Mouse (Mus musculus): Measurements from ENCODE around the gene Hspa1b.
A peak's percentile ranks its signal among the peaks of the same experiment; 100 is the strongest.
"Not testable (repeated sequence)": the region's sequence is repeated elsewhere in the genome, so short reads cannot be mapped to it uniquely, and the experiment has no call there.

Hspa1b gene

DNA sequence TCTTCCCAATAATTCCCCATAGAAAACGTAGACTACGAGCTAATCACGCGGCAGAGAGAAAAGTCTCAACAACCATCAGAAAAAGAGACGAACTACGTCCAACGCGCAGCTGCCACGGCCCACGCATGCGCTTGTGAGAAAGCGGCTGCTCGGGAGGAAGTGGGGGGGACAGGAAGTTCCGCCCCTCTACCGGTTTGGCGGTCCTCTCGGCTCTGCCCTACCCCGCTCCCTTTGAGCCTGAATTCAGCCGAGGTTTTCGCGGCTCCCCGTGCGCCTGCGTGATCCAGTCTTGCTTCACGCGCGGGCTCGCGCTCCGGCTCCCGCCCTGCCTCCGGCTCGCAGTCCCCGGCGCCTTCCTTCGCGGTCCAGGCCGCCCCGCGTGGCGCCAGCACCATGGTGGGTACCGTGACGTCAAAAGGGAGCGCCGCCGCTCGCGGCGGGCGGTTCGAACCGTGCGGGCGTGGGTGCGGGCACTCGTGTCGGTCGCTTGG, 22.7 kb upstream of the Hspa1b start, which contains the start of gene Lsm2:
Gene Lsm2 (plus strand): TSS at position 173 of the 491 bp plus-strand sequence.
- DNase-seq (ENCODE audit: low spot score in 2 of 2) = peak; percentile 81 to 89

DNA sequence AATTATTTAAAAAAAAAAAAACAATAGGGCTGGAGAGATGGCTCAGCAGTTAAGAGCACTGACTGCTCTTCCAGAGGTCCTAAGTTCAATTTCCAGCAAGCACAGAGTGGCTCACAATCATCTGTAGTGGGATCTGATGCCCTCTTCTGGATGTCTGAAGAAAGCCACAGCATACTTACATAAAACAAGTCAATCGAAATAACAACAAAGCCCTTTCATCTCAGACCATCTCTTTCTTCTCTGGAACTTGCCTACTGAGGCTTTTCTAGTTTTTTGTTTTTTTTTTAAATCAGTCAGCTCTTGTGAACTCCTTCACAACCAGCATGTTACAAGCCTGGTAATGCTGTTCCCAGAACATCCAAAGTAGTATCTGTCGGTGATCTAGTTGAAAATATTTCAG, 21.6 kb upstream of the Hspa1b start:
- no peak for DNase-seq (ENCODE audit: low spot score in 2 of 2)

DNA sequence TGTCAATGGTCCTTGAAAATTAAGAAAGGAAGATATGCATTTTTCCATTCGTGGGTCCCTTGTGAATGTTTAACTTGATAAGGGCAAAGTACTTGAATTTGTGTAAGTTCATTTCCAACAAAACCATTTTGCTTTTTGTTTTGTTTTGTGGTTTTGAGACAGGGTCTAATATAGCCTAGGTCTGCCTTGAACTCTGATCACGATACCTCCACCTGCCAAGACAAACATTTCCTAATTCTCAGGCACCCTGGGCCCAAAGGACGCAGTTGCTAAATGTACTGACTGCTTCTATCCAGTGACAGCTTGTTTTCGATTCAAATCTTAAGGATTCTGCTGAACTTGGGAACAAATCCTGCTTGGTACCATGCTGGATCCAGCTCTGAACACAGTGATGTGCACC, 20.6 kb upstream of the Hspa1b start:
- no peak for DNase-seq (ENCODE audit: low spot score in 2 of 2)

DNA sequence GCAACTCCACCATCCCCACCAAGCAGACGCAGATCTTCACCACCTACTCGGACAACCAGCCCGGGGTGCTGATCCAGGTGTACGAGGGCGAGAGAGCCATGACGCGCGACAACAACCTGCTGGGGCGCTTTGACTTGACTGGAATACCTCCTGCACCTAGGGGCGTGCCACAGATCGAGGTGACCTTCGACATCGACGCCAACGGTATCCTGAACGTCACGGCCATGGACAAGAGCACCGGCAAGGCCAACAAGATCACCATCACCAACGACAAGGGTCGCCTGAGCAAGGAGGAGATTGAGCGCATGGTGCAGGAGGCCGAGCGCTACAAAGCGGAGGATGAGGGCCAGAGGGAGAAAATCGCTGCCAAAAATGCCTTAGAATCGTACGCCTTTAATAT, 19.2 kb upstream of the Hspa1b start:
- DNase-seq (ENCODE audit: low spot score in 2 of 2) = no peak

DNA sequence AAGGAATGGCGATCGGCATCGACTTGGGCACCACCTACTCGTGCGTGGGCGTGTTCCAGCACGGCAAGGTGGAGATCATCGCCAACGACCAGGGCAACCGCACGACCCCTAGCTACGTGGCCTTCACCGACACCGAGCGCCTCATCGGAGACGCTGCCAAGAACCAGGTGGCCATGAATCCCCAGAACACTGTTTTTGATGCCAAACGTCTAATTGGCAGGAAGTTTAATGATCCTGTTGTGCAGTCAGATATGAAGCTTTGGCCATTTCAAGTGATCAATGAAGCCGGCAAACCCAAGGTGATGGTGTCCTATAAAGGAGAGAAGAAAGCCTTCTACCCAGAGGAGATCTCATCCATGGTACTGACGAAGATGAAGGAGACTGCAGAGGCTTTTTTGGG, 18.0 kb upstream of the Hspa1b start:
- no peak for DNase-seq (ENCODE audit: low spot score in 2 of 2)

DNA sequence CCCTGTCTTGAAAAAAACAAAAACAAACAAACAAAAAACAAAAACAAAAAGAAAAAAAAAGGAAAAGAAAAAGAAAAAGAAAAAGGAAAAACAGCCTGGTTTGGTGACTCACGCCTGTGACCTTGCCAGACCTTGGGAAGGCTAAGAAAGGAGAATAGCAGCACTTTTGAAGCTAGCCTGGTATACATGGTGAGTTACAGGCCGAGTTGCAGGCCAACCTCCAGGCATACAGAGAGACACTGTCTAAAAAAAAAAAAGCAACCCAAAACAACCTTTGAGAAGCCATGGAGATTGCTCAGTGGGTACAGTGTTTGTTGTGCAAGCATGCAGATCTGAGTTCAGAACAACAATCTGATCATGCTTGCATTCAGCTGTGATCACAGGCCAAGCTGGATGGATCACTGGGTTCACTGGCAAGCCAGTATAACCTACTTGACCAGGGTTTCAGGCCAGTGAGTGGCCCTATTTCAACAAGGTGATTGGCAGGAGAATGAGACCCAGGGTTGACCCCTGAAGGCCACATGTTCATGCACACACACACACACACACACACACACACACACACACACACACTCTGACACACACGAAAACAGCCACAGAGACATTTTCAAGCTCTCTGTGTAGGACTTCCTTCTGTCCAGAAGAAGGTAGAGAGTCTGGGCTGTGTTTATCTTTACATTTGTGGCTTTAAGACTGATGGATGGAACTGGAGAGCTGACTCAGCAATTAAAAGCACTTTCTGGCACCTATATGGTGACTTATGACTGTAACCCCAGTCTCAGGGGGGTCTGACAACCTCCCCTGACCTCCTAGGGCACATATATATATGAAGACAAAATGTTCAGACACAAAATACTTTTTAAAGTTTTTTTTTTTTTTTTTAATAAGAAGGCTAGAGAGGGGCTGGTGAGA, 16.8 kb upstream of the Hspa1b start:
- no peak for DNase-seq (ENCODE audit: low spot score in 2 of 2)

DNA sequence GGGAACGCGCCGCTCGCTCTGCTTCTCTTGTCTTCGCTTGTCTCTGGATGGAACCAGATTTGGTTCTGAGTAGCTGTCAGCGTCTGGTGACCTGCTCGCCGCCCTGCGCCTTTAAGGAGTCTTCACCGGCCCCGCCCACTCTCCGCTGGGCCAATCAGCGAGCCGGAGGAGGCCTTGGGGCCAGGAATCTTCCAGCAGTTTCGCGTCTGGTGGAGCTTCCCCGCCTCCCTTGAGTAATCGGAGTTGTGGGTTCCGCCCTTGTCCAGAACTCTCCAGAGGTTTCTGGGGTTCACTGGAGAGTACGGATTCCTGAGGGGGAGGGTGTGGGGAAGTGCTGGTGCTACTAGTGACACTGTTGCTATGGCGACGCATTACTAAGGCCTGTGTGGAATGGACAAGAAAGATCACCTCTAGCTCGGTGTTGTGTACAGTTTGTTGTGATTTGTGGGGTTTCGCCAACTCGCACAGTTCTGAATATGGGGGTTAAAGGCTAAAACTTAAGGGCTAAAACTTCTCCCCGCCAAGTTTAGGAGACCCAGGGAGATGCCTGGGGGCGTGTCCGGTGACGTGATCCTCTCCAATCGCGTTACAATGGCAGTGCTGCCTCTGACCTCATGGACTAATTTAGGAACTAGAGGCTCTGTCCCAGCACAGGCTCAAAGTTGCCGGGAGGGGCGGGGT, 13.2 kb upstream of the Hspa1b start, which contains the start of the genes Hspa1a and Hspa1l:
Gene Hspa1a (minus strand): TSS at position 88 of the 681 bp plus-strand sequence.
Gene Hspa1l (plus strand): TSS at position 635 of the 681 bp plus-strand sequence.
- peak; percentile 57 to 74 for DNase-seq (ENCODE audit: low spot score in 2 of 2)

DNA sequence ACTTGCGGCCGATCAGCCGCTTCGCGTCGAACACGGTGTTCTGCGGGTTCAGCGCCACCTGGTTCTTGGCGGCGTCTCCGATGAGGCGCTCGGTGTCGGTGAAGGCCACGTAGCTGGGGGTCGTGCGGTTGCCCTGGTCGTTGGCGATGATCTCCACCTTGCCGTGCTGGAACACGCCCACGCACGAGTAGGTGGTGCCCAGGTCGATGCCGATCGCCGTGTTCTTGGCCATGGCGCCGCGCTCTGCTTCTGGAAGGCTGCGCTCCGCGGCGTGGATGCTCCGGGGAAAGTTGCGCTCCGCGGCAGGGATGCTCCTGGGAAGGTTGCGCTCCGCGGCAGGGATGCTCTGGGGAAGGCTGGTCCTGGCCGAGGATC, 12.6 kb upstream of the Hspa1b start:
- not testable (repeated sequence) for DNase-seq (ENCODE audit: low spot score in 2 of 2)

DNA sequence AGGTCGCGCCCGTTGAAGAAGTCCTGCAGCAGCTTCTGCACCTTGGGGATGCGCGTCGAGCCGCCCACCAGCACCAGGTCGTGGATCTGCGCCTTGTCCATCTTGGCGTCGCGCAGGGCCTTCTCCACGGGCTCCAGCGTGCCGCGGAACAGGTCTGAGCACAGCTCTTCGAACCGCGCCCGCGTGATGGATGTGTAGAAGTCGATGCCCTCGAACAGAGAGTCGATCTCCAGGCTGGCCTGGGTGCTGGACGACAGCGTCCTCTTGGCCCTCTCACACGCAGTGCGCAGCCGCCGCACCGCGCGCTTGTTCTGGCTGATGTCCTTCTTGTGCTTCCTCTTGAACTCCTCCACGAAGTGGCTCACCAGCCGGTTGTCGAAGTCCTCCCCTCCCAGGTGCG, 11.8 kb upstream of the Hspa1b start:
- not testable (repeated sequence) for DNase-seq (ENCODE audit: low spot score in 2 of 2)

DNA sequence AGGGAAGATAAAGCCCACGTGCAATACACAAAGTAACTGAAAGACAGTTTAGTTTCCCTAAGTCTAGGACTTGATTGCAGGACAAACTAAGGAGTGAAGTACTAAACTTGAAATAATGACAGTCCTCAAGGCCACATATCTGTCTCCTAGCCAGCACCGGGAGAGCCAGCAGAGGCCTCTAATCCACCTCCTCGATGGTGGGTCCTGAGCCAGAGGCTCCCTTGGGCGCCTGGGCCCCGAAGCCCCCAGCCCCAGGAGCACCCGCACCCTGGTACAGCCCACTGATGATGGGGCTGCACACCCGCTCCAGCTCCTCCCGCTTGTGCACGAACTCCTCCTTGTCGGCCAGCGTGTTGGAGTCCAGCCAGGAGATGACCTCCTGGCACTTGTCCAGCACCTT, 10.8 kb upstream of the Hspa1b start, which contains the start of gene Gm20481:
Gene Gm20481 (plus strand): TSS at position 91 of the 400 bp plus-strand sequence.
- not testable (repeated sequence) for DNase-seq (ENCODE audit: low spot score in 2 of 2)

DNA sequence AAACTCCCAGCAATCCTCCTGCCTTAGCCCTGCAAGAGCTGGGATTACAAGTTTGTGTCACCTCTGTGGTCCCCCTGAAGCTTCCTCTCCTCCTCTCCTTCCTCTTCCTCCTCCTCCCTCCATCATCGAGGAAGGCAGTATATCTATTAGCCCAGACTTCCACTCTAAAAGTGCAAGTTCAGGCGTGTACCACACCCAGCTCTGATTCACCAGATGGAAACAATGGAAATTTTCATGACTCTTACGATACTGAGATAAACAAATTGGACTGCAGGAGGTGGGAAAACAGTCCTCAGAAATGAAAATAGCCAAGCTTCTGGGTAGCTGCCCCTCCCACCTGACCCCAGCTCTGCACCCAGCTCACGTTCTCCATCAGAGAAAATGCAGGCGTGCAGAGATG, 6.6 kb upstream of the Hspa1b start:
- no peak for DNase-seq (ENCODE audit: low spot score in 2 of 2)

DNA sequence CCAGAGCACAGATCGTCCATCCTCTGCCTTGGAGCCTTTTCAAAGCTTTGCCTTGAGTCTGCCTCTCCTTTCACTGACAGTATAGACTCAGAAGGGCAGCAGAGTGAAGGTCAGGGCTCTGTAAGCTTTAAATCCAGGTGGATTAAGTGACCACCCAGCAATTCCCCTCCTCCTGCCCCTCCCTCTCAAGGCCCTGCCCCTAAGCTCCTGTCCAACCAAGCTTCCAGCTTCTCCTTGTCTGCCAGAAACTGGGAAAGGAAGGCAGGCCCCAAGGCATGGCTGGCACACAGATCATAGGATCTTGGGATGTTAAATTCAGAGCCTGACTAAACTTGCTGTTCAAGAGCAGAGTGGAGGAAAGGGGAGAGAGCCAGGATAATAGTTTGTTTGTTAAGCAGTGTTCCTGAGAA, 5.6 kb upstream of the Hspa1b start:
- no peak for DNase-seq (ENCODE audit: low spot score in 2 of 2)

DNA sequence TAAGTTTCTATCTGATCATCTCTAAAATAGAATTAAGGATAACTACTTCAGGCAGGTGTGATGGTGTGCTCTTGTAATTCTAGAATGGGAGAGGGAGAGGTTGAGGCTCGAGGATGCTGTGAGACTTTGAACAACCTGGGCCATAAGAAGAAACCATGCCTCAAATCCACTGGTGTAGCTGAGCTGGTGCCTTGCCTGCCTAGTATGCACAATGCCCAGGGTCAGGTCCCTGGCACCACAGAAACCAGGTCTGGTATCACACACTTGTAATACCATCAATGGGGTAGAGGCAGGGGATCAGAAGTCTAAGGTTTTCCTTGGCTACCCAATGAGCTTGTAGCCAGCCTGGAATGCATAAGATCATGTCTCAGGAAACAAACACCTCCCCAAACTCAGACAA, 3.8 kb upstream of the Hspa1b start:
- DNase-seq (ENCODE audit: low spot score in 2 of 2) = no peak

DNA sequence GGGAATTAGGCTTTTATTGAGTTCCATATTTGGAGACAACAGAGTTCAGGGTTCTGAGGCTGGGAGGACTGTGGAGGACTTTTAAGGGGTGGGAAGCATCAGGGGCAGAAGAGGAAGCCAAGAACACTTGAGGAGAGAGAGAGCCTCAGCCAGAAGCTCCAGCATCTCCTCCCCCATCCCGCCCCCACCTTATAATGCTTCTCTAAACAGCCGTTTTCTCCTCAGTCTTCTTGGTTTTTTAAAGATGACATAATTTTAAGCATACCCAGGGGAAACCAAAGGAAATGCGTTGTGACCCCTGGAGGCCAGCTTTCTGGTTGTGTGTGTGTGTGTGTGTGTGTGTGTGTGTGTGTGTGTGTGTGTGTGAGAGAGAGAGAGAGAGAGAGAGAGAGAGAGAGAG, 3.1 kb upstream of the Hspa1b start:
- DNase-seq (ENCODE audit: low spot score in 2 of 2) = no peak

DNA sequence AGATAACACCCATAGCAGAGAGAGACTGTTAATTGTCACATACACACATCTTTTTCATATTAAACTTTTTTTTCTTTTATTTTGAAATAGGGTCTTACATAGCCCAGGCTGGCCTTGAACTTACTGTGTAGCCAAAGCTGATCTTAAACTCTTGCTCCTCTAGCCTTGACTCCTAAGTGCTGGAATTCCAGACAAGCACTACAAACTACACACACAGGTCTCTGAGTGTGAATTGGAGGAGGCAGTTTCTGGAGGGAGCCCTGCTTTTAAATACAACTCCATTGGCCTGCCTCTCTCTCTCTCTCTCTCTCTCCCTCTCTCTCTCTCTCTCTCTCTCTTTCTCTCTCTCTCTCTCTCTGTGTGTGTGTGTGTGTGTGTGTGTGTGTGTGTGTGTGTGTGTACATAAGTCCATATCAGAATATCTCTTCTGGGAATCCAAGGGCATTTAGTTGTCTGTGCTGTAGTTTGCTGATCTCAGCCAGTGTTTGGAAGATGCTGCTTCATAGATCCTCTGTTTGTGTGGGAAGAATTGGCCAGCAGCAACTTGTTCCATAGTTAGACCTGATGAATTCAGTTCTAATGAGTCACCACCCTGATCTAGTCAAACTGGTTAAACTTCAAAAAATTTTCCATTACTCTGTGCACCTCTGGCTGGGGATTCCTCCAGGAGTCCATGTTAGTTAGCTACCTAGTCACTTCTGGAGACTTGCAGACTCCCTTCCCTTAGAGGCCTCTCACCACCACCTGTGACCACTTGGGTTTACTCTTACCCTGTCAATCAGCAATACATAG, 1.9 kb upstream of the Hspa1b start:
- DNase-seq (ENCODE audit: low spot score in 2 of 2) = no peak

DNA sequence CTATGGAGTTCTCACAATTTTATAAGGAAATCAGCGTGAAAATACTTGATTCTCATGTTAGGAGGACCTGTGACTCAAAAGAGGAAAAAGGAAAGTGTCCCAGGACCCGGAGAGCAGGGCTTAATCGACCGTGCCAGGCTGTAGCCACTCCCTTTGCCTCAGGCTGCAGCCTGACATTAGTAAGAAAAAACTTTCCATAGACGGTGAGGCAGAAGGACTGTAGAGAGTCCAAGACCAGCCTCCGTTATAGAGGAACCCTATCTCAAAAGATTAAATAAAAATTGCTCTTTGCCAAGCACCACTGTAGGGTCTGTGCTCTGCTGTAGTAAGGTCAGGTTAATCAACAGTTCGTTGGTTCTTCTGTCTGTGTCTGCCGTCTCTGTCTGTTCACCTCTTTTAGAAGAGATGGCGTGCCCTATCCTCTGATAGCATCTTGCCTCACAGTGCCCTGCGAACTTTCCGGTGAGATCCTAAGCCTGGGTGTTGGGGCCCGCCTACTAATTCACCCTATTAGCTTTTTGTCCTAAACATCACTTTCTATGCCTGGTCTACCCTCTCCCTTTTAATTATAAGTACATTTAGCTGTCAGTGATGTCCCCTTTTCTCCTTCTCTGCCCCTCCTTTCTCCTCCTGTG, 960 bp upstream of the Hspa1b start:
- DNase-seq (ENCODE audit: low spot score in 2 of 2) = no peak

DNA sequence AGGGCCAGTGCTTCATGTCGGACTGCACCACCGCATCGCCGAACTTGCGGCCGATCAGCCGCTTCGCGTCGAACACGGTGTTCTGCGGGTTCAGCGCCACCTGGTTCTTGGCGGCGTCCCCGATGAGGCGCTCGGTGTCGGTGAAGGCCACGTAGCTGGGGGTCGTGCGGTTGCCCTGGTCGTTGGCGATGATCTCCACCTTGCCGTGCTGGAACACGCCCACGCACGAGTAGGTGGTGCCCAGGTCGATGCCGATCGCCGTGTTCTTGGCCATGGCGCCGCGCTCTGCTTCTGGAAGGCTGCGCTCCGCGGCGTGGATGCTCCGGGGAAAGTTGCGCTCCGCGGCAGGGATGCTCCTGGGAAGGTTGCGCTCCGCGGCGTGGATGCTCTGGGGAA, 306 bp downstream of the Hspa1b start:
- not testable (repeated sequence) for DNase-seq (ENCODE audit: low spot score in 2 of 2)

DNA sequence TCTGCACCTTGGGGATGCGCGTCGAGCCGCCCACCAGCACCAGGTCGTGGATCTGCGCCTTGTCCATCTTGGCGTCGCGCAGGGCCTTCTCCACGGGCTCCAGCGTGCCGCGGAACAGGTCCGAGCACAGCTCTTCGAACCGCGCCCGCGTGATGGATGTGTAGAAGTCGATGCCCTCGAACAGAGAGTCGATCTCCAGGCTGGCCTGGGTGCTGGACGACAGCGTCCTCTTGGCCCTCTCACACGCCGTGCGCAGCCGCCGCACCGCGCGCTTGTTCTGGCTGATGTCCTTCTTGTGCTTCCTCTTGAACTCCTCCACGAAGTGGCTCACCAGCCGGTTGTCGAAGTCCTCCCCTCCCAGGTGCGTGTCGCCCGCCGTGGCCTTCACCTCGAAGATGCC, 1.1 kb downstream of the Hspa1b start:
- DNase-seq (ENCODE audit: low spot score in 2 of 2) = not testable (repeated sequence)

DNA sequence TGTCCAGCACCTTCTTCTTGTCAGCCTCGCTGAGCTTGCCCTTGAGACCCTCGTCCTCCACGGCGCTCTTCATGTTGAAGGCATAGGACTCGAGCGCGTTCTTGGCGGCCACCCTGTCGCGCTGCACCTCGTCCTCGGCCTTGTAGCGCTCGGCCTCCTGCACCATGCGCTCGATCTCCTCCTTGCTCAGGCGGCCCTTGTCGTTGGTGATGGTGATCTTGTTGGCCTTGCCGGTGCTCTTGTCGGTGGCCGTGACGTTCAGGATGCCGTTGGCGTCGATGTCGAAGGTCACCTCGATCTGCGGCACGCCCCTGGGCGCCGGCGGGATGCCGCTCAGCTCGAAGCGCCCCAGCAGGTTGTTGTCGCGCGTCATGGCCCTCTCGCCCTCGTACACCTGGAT, 1.7 kb downstream of the Hspa1b start:
- DNase-seq (ENCODE audit: low spot score in 2 of 2) = not testable (repeated sequence)

DNA sequence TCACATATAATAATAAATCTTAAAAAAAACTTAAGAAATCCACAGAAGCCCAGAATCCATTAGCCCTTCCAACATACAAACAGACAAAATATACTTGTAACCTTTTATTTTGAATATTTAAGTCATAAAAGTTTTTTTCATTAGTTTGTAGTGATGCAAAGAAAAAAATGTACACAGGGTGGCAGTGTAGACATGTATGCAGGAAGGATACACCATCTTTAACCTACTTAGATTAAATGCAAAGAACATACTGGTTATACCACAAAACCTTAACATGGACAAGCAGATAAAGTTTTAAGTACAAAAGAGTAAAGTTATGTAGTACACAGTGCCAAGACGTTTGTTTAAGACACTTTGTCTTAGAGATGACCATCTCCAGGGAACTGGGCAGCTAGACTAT, 2.7 kb downstream of the Hspa1b start:
- no peak for DNase-seq (ENCODE audit: low spot score in 2 of 2)

DNA sequence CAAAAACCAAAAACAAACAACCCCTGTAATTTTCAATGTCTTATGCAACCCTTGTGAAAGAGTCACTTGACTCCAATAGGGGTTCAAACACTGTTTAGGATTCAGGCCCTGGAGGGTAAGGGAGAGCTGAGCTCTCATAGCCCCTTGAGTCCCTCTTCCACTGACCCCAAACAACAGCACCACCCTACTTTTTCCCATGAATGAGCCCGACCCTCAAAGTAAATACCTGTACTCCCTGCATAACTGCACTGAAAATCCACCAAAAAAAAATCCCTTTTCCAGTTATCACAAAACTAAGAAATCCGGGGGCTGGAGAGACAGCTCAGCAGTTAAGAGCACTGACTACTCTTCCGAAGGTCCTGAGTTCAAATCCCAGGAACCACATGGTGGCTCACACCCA, 3.2 kb downstream of the Hspa1b start:
- no peak for DNase-seq (ENCODE audit: low spot score in 2 of 2)

All from frontal cortex, postnatal 10 days (tissue).